Mouse (Mus musculus) limb, embryonic 14.5 days (tissue): Measurements from ENCODE around the gene Gse1. TPM values are rescaled to one million over a fixed set of nuclear protein-coding genes. Genes with fewer than 3 reads are reported as not detected.

Experiments used
- ATAC-seq: fragments of 200-750 bp; cut with Nextera tagmentation; 2 replicates; pipeline ENCODE4 v1.8.0; 2017; ENCODE audit warnings: low read depth, moderate number of reproducible peaks, moderate TSS enrichment; ENCODE audit not compliant: low FRiP score
- DNase-seq: peaks from one replicate; pipeline ENCODE4 v3.0.0-alpha.2; 2015; ENCODE audit warnings: low spot score
- H3K27ac ChIP-seq: fragments of 300-500 bp; sonication (generic); replicated peaks from 2 replicates; pipeline ENCODE4 v1.5.1; 2014; ENCODE audit warnings: low read depth, mild to moderate bottlenecking, low read length, moderate library complexity, mixed read lengths
- H3K27me3 ChIP-seq: fragments of 300-500 bp; sonication (generic); 2 replicates; pipeline ENCODE4 v1.6.1; 2014; ENCODE audit warnings: low read length, mixed read lengths; ENCODE audit not compliant: control insufficient read depth, insufficient read depth
- H3K36me3 ChIP-seq: fragments of 300-500 bp; sonication (generic); 2 replicates; pipeline ENCODE4 v1.6.1; 2014; ENCODE audit warnings: mild to moderate bottlenecking, low read length, moderate library complexity, mixed read lengths; ENCODE audit not compliant: control insufficient read depth, insufficient read depth
- H3K4me1 ChIP-seq: fragments of 300-500 bp; sonication (generic); 2 replicates; pipeline ENCODE4 v1.6.1; 2014; ENCODE audit warnings: antibody characterized with exemption, low read length, mixed read lengths; ENCODE audit not compliant: control insufficient read depth, insufficient read depth
- H3K4me2 ChIP-seq: fragments of 300-500 bp; sonication (generic); replicated peaks from 2 replicates; pipeline ENCODE4 v1.6.1; 2014; ENCODE audit warnings: low read depth, mild to moderate bottlenecking, low read length, moderate library complexity; ENCODE audit not compliant: severe bottlenecking
- H3K4me3 ChIP-seq: fragments of 300-500 bp; sonication (generic); replicated peaks from 2 replicates; pipeline ENCODE4 v1.5.1; 2014; ENCODE audit warnings: low read length
- H3K9ac ChIP-seq: fragments of 300-500 bp; sonication (generic); 2 replicates; pipeline ENCODE4 v1.6.1; 2014; ENCODE audit warnings: mild to moderate bottlenecking, low read depth, low read length, moderate library complexity; ENCODE audit not compliant: severe bottlenecking
- H3K9me3 ChIP-seq: fragments of 300-500 bp; sonication (generic); 2 replicates; pipeline ENCODE4 v1.6.1; 2016; ENCODE audit warnings: low read length; ENCODE audit not compliant: control insufficient read depth
- POLR2A ChIP-seq: fragments of 200-500 bp; IDR thresholded peaks from 2 replicates; pipeline ENCODE4 v1.8.0; 2012; ENCODE audit warnings: inconsistent platforms, mild to moderate bottlenecking, moderate library complexity, borderline replicate concordance; ENCODE audit not compliant: insufficient read depth, insufficient read length; ENCODE audit errors: extremely low read depth
- WGBS: fragments of 180-500 bp; shearing (Covaris S2); extraction: QIAGEN DNeasy Blood & Tissue Kit; methylation state at CpG from one replicate; pipeline ENCODE4 v1.1.7; 2014; 5-methylcytosine and 5-hydroxymethylcytosine counted together
- polyA plus RNA-seq, 2 experiments: library from polyadenylated mRNA; depleted of rRNA in 1 of 2; stranded (reverse) in 1 of 2; unstranded in 1 of 2; fragments of >200 nt; fragmentation: Nextera tagmentation in 1 of 2; extraction: Ambion mirVana in 1 of 2; gene quantifications; 2 replicates each; pipeline versions ENCODE4 v1.2.1 to v1.2.3; 2012 to 2014

The Gse1 gene
- polyA plus RNA-seq, 2 experiments, result 10.3 to 32.6 TPM

GRCm38 (mm10) chr8:120495461-120495860, 267.2 kb downstream of the Gse1 start:
- Histone ChIP-seq H3K27me3 (peaks cover 12% of the 10 kb centered on the region; the same call in 1 of the 2 replicates), H3K9ac (no peak overlapping the region), H3K4me2 (no peak overlapping the region), H3K36me3 (no peaks in the 10 kb centered on the region), H3K9me3 (no peaks in the 10 kb centered on the region), H3K27ac (no peak overlapping the region), H3K4me3 (no peak overlapping the region), H3K4me1 (peaks cover 54% of the 10 kb centered on the region)
- 80% methylated on average over 5 of the region's 5 CpGs for WGBS
- no peak for ATAC-seq
- DNase-seq, result no peak
- TF ChIP-seq POLR2A, result no peak

GRCm38 (mm10) chr8:120496478-120496877, 268.2 kb downstream of the Gse1 start:
- Histone ChIP-seq H3K9ac (no peak overlapping the region), H3K4me2 (no peak overlapping the region), H3K9me3 (no peaks in the 10 kb centered on the region), H3K4me1 (peaks cover 51% of the 10 kb centered on the region), H3K4me3 (no peak overlapping the region), H3K27ac (no peak overlapping the region), H3K27me3 (0 out of 2 replicates have a peak, but pooled peaks cover 2% of the 10 kb centered on the region), H3K36me3 (no peaks in the 10 kb centered on the region)
- DNase-seq (no peak), ATAC-seq (no peak)
- TF ChIP-seq POLR2A, result no peak
- WGBS, result 97% methylated on average over 15 of the region's 15 CpGs

GRCm38 (mm10) chr8:120497503-120497946, 269.3 kb downstream of the Gse1 start:
- Histone ChIP-seq H3K9me3 (no peaks in the 10 kb centered on the region), H3K4me3 (no peak overlapping the region), H3K36me3 (no peaks in the 10 kb centered on the region), H3K4me2 (0 out of 2 replicates have a peak overlapping the region, but pooled peaks have one; percentile 0), H3K9ac (peak overlapping the region; percentile 25; the same call in 1 of the 2 replicates), H3K27me3 (no peaks in the 10 kb centered on the region), H3K4me1 (peaks cover 44% of the 10 kb centered on the region), H3K27ac (no peak overlapping the region)
- WGBS, result 14% methylated on average over 11 of the region's 11 CpGs
- DNase-seq (no peak), ATAC-seq (no peak)
- no peak for TF ChIP-seq POLR2A

- Histone ChIP-seq H3K9me3 (no peaks in the 10 kb centered on the region), H3K9ac (peak overlapping the region; percentile 25; the same call in 1 of the 2 replicates), H3K27ac (no peak overlapping the region), H3K4me3 (no peak overlapping the region), H3K36me3 (no peaks in the 10 kb centered on the region), H3K4me2 (0 out of 2 replicates have a peak overlapping the region, but pooled peaks have one; percentile 0), H3K27me3 (no peaks in the 10 kb centered on the region), H3K4me1 (peaks cover 40% of the 10 kb centered on the region)
- DNase-seq, result no peak
- 23% methylated on average over 4 of the region's 4 CpGs for whole genome bisulfite sequencing
- TF ChIP-seq POLR2A, result no peak
- ATAC-seq, result no peak
Observed at GRCm38 (mm10) chr8:120498349-120498831, 270.1 kb downstream of the Gse1 start.

GRCm38 (mm10) chr8:120498926-120499605, 270.8 kb downstream of the Gse1 start:
- H3K27ac ChIP-seq, result no peak overlapping the region
- ATAC-seq (no peak), DNase-seq (no peak)
- H3K9ac ChIP-seq, result no peak overlapping the region
- H3K4me3 ChIP-seq, result no peak overlapping the region
- no peaks in the 10 kb centered on the region for H3K36me3 ChIP-seq
- TF ChIP-seq POLR2A, result no peak
- no peak overlapping the region for H3K4me2 ChIP-seq
- no peaks in the 10 kb centered on the region for H3K27me3 ChIP-seq
- 28% methylated on average over 9 of the region's 9 CpGs for WGBS
- H3K4me1 ChIP-seq, result peaks cover 42% of the 10 kb centered on the region
- no peaks in the 10 kb centered on the region for H3K9me3 ChIP-seq
